ENCODE assay signal across 8 mouse cellular contexts in genomic region chr4:154105381-154106001, GRCm38 (mm10). TPM values are rescaled to one million over a fixed set of nuclear protein-coding genes. Genes with fewer than 3 reads are reported as not detected.
DNase-seq lines count a peak whose midpoint lies in the region; ATAC-seq lines count a peak whose summit lies in the region.

No protein-coding gene starts in this region.

- peak overlapping the region; percentile 43 for H3K4me2 ChIP-seq in forebrain, embryonic 12.5 days
- peak overlapping the region; percentile 32 for H3K4me2 ChIP-seq in hindbrain, embryonic 13.5 days

- no peak overlapping the region for H3K27ac ChIP-seq in forebrain, embryonic 12.5 days
- no peak overlapping the region for H3K27ac ChIP-seq in hindbrain, embryonic 13.5 days

- no peaks in the 10 kb centered on the region for H3K36me3 ChIP-seq in forebrain, embryonic 12.5 days (replicated peaks)
- no peaks in the 10 kb centered on the region for H3K36me3 ChIP-seq in hindbrain, embryonic 13.5 days

- H3K9ac ChIP-seq in forebrain, embryonic 12.5 days: 0 out of 2 replicates have a peak overlapping the region, but pooled peaks have one; percentile 14
- no peak overlapping the region for H3K9ac ChIP-seq in hindbrain, embryonic 13.5 days

- H3K27me3 ChIP-seq in forebrain, embryonic 12.5 days: peaks cover 52% of the 10 kb centered on the region
- H3K27me3 ChIP-seq in hindbrain, embryonic 13.5 days: peaks cover 45% of the 10 kb centered on the region

- H3K4me3 ChIP-seq in forebrain, embryonic 12.5 days (replicated peaks): peak overlapping the region; percentile 13; the same call in 1 of the 2 replicates
- H3K4me3 ChIP-seq in hindbrain, embryonic 13.5 days: peak overlapping the region; percentile 24

- no peaks in the 10 kb centered on the region for H3K9me3 ChIP-seq in forebrain, embryonic 12.5 days
- H3K9me3 ChIP-seq in hindbrain, embryonic 13.5 days: no peaks in the 10 kb centered on the region

- 21% methylated on average over 20 of the region's 20 CpGs for WGBS in forebrain, embryonic 12.5 days
- 31% methylated on average over 20 of the region's 20 CpGs for WGBS in hindbrain, embryonic 13.5 days

- DNase-seq in Muller cell, postnatal 12 days (ENCODE audit: inconsistent ontology term): peak; percentile 69
- peak; percentile 52 for DNase-seq in cerebellum, adult 11 months
- DNase-seq in layer of hippocampus, postnatal 36 days: peak; percentile 43 to 60
- peak; percentile 45 to 55 for DNase-seq in lung, postnatal 4 days
- DNase-seq in right cerebral cortex, adult 2 months (ENCODE audit: low spot score in 2 of 2): peak; percentile 58 to 60
- DNase-seq in yolk sac, embryonic 10.5 days (ENCODE audit: low spot score): peak; percentile 27

- peak; percentile 57; the same call in 1 of the 2 replicates for ATAC-seq in forebrain, embryonic 12.5 days (ENCODE audit: low FRiP score)
- peak; percentile 39; the same call in 1 of the 2 replicates for ATAC-seq in hindbrain, embryonic 13.5 days (ENCODE audit: low FRiP score)

- peaks cover 4% of the 10 kb centered on the region for H3K4me1 ChIP-seq in forebrain, embryonic 12.5 days
- H3K4me1 ChIP-seq in hindbrain, embryonic 13.5 days (replicated peaks): peaks cover 6% of the 10 kb centered on the region

RNA-seq across cellular contexts. Expression of gene Trp73, which starts 34.5 kb away (rescaled TPM):
- 9.0 and 9.1 TPM in 2 replicates for polyA plus RNA-seq in forebrain, embryonic 12.5 days (2016; fragmentation: Nextera tagmentation; extraction: Ambion mirVana)
- 0.36 and 0.97 TPM in 2 replicates for polyA plus RNA-seq in hindbrain, embryonic 13.5 days (2015; fragmentation: Nextera tagmentation; extraction: Ambion mirVana)
- 1 to 10 TPM; 1.6 to 3.1 TPM for total RNA-seq in layer of hippocampus, postnatal 36 days (2021)

RNA-seq across cellular contexts. Expression of gene Wrap73, which starts 36.7 kb away (rescaled TPM):
- polyA plus RNA-seq in forebrain, embryonic 12.5 days (2016; fragmentation: Nextera tagmentation; extraction: Ambion mirVana): 52.0 and 54.6 TPM in 2 replicates
- polyA plus RNA-seq in hindbrain, embryonic 13.5 days (2015; fragmentation: Nextera tagmentation; extraction: Ambion mirVana): 46.0 and 47.3 TPM in 2 replicates
- 10 to 100 TPM; 33.8 to 36.0 TPM for total RNA-seq in layer of hippocampus, postnatal 36 days (2021)

RNA-seq across cellular contexts. Expression of gene Tprgl, which starts 55.0 kb away (rescaled TPM):
- polyA plus RNA-seq in forebrain, embryonic 12.5 days (2016; fragmentation: Nextera tagmentation; extraction: Ambion mirVana): 127 and 131 TPM in 2 replicates
- 160 and 169 TPM in 2 replicates for polyA plus RNA-seq in hindbrain, embryonic 13.5 days (2015; fragmentation: Nextera tagmentation; extraction: Ambion mirVana)
- 100 to 1,000 TPM; 161 to 177 TPM for total RNA-seq in layer of hippocampus, postnatal 36 days (2021)
